Mouse (Mus musculus) erythroblast, embryonic 14.5 days (primary cell): ENCODE results near the gene Cuedc1.

Experiments used
- GATA1 ChIP-seq: IDR thresholded peaks from 2 replicates; pipeline ENCODE4 v1.6.1; 2012; ENCODE audit warnings: low read length, inconsistent platforms, mixed read lengths
- TAL1 ChIP-seq: IDR thresholded peaks from 3 replicates; pipeline ENCODE4 v1.6.1; 2012; ENCODE audit warnings: low read length, inconsistent platforms, mixed read lengths

- TF ChIP-seq GATA1 (no peak), TAL1 (no peak)
Observed at GRCm38 (mm10) chr11:88235221-88236203, 137.7 kb downstream of the Cuedc1 start.
